Mouse (Mus musculus): ENCODE results near the gene Cacnb2. TPM values are rescaled to one million over a fixed set of nuclear protein-coding genes. Genes with fewer than 3 reads are reported as not detected.

The Cacnb2 gene
- total and polyA plus RNA-seq, 3 experiments, result not detected

- H3K4me1 ChIP-seq (ENCODE audit: control insufficient read depth in 1 of 2, insufficient read depth in 2 of 2, low read length in 2 of 2), result no peaks in the 10 kb centered on the region
- no peak for DNase-seq (ENCODE audit: low read depth, low spot score)
- H3K27me3 ChIP-seq (ENCODE audit: control insufficient read depth in 1 of 2, insufficient read depth in 2 of 2, low read length in 2 of 2), result no peaks in the 10 kb centered on the region
- no peaks in the 10 kb centered on the region for H3K9me3 ChIP-seq (replicated peaks; ENCODE audit: insufficient read depth, low read length)
- no peak overlapping the region for H3K4me3 ChIP-seq (ENCODE audit: control insufficient read depth in 1 of 2, insufficient read depth in 1 of 2, low read depth in 2 of 2, low read length in 2 of 2)
- H3K36me3 ChIP-seq (ENCODE audit: control insufficient read depth in 1 of 2, insufficient read depth in 2 of 2, low read length in 2 of 2), result no peaks in the 10 kb centered on the region
- H3K9ac ChIP-seq (ENCODE audit: control insufficient read depth, low read depth, low read length, poor library complexity, severe bottlenecking), result no peak overlapping the region
- H3K27ac ChIP-seq (ENCODE audit: control insufficient read depth, low read depth, low read length), result no peak overlapping the region
- no peak for TF ChIP-seq MYC (IDR thresholded peaks at IDR 0.05; ENCODE audit: low read depth, low read length)
- no peak for TF ChIP-seq UBTF (IDR thresholded peaks at IDR 0.05; ENCODE audit: borderline replicate concordance, insufficient read depth, low read depth, low read length)
- no peak for TF ChIP-seq MYB (IDR thresholded peaks at IDR 0.05; ENCODE audit: low read depth, low read length)
- no peak for TF ChIP-seq POLR2AphosphoS5 (IDR thresholded peaks at IDR 0.05; ENCODE audit: borderline replicate concordance, low read depth, low read length)
- no peak for TF ChIP-seq USF1 (IDR thresholded peaks at IDR 0.05; ENCODE audit: low read depth, low read length)
- TF ChIP-seq SIN3A (IDR thresholded peaks at IDR 0.05; ENCODE audit: low read length), result no peak
- TF ChIP-seq ELF1 (IDR thresholded peaks at IDR 0.05; ENCODE audit: low read depth, low read length), result no peak
- TF ChIP-seq NRF1 (IDR thresholded peaks at IDR 0.05; ENCODE audit: insufficient read depth, low read depth, low read length, poor library complexity, severe bottlenecking), result no peak
- TF ChIP-seq POLR2AphosphoS2 (IDR thresholded peaks at IDR 0.05; ENCODE audit: low read length), result no peak
- TF ChIP-seq RCOR1 (IDR thresholded peaks at IDR 0.05; ENCODE audit: low read depth, low read length), result no peak
- no peak for TF ChIP-seq HCFC1 (IDR thresholded peaks at IDR 0.05; ENCODE audit: low read depth, low read length)
- no peak for TF ChIP-seq BHLHE40 (IDR thresholded peaks at IDR 0.05; ENCODE audit: borderline replicate concordance, low read depth, low read length)
- no peak for TF ChIP-seq EP300 (IDR thresholded peaks at IDR 0.05; ENCODE audit: low read depth in 1 of 2, low read length in 2 of 2)
- no peak for TF ChIP-seq CHD1 (IDR thresholded peaks at IDR 0.05; ENCODE audit: low read depth, low read length)
- TF ChIP-seq USF2 (IDR thresholded peaks at IDR 0.05; ENCODE audit: borderline replicate concordance in 1 of 2, insufficient read depth in 1 of 2, low read depth in 1 of 2, low read length in 2 of 2), result no peak
- no peak for TF ChIP-seq JUND (IDR thresholded peaks at IDR 0.05; ENCODE audit: low read depth, low read length)
- no peaks in the 10 kb centered on the region for H3K79me2 ChIP-seq (ENCODE audit: control insufficient read depth, insufficient read depth, low read length, poor library complexity)
These were observed 243.8 kb downstream of the Cacnb2 start for GRCm38 (mm10) chr2:14846727-14847126.

GRCm38 (mm10) chr2:14847188-14847587, 244.3 kb downstream of the Cacnb2 start:
- H3K27me3 ChIP-seq (ENCODE audit: control insufficient read depth in 1 of 2, insufficient read depth in 2 of 2, low read length in 2 of 2), result no peaks in the 10 kb centered on the region
- H3K36me3 ChIP-seq (ENCODE audit: control insufficient read depth in 1 of 2, insufficient read depth in 2 of 2, low read length in 2 of 2), result no peaks in the 10 kb centered on the region
- no peak overlapping the region for H3K4me3 ChIP-seq (ENCODE audit: control insufficient read depth in 1 of 2, insufficient read depth in 1 of 2, low read depth in 2 of 2, low read length in 2 of 2)
- no peak for TF ChIP-seq MXI1 (IDR thresholded peaks at IDR 0.05; ENCODE audit: low read depth, low read length)
- TF ChIP-seq ZC3H11A (IDR thresholded peaks at IDR 0.05; ENCODE audit: low read depth, low read length), result no peak
- no peak overlapping the region for H3K27ac ChIP-seq (ENCODE audit: control insufficient read depth, low read depth, low read length)
- H3K9ac ChIP-seq (ENCODE audit: control insufficient read depth, low read depth, low read length, poor library complexity, severe bottlenecking), result no peak overlapping the region
- H3K9me3 ChIP-seq (replicated peaks; ENCODE audit: insufficient read depth, low read length), result no peaks in the 10 kb centered on the region
- no peaks in the 10 kb centered on the region for H3K79me2 ChIP-seq (ENCODE audit: control insufficient read depth, insufficient read depth, low read length, poor library complexity)
- no peak for DNase-seq (ENCODE audit: low read depth, low spot score)
- no peaks in the 10 kb centered on the region for H3K4me1 ChIP-seq (ENCODE audit: control insufficient read depth in 1 of 2, insufficient read depth in 2 of 2, low read length in 2 of 2)

Measured in MEL (cell line).